Mouse (Mus musculus) lung, postnatal 14 days (tissue): ENCODE results near the gene H2afv.

Experiments
- DNase-seq: peaks from one replicate; pipeline ENCODE4 v3.0.0; 2021

H2afv gene

DNA sequence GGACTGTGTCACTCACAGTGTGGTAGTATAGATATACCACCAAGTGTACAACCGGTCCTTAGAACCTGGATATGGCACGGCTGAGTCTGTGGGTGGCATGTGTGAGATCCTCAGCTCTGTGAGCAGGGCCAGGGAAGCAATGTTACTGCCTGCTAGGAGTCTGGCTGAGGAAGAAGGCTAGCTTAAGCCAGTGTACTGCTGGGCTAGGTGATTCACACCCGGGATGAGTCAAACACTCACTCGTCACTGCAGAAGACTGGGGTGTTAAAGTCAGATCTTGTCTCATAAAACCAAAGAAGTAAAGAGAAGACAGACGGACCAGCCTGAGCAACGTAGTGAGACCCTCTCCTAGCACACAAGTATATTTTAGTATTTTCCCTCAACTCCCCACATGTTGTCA lies 63.3 kb downstream of the H2afv start:
- no peak for DNase-seq
